8 mouse cellular contexts compared by ENCODE assay signal in the genomic region with DNA sequence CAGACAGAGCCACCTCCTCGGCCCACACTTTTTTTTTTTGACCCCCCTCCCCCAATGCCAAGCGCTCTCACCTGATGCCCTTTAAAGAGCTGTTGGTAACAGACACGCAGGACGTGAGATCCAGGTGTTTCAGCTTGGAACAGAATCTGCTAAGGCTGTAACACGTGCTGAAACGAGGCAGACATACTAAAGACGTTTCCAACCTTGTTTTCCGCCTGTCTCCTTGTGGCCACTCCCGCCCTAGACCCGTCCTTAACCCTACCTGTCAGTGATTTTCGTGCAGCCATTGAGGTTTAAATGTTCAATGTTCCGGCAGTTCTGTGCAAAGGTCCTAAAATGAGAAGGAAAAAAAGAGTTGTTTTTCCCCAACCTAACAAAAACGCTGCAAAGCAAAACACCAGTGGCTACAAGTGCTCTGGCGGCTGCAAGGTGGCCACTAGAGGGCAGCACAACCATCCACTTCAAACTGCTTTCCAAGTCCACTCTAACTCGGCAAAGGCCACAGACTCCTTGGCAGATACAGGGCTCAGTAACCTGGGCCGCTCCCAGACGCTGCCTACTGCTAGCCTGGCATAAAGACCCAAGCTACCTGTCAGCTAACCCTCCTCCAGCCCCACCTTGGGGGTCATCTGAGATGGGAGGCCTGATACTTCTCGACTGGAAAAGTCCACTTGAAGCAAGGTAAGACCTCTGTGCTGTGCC. TPM values are rescaled to one million over a fixed set of nuclear protein-coding genes. Genes with fewer than 3 reads are reported as not detected.
DNase-seq lines count a peak whose midpoint lies in the region; ATAC-seq and TF ChIP-seq lines count a peak whose summit lies in the region.

No protein-coding gene starts in this region.

- dilution Hi-C loops in CH12.LX (cut with MboI; ENCODE audit: extremely low pct_ligation_motif_present, extremely low pct_unique_long_range_greater_than_20kb, low sequenced_read_pairs): no loop called here

- 32% methylated on average over 18 of the region's 18 CpGs for WGBS in forebrain, embryonic 12.5 days
- WGBS in heart, postnatal 0 days: 20% methylated on average over 18 of the region's 18 CpGs
- 21% methylated on average over 18 of the region's 18 CpGs for WGBS in liver, embryonic 16.5 days (ENCODE audit: insufficient replicate concordance)
- WGBS in neural tube, embryonic 14.5 days: 28% methylated on average over 18 of the region's 18 CpGs

- H3K9ac ChIP-seq in CH12.LX (ENCODE audit: insufficient read depth, low read depth): no peak overlapping the region
- no peak overlapping the region for H3K9ac ChIP-seq in forebrain, embryonic 12.5 days
- H3K9ac ChIP-seq in heart, postnatal 0 days (replicated peaks; ENCODE audit: low read depth, low read length): no peak overlapping the region
- H3K9ac ChIP-seq in liver, embryonic 16.5 days (ENCODE audit: low read depth, low read length): no peak overlapping the region
- H3K9ac ChIP-seq in neural tube, embryonic 14.5 days (replicated peaks; ENCODE audit: low read depth, low read length): no peak overlapping the region

- no peak overlapping the region for H3K27ac ChIP-seq in CH12.LX (ENCODE audit: insufficient read depth, low read depth)
- no peak overlapping the region for H3K27ac ChIP-seq in forebrain, embryonic 12.5 days
- no peak overlapping the region for H3K27ac ChIP-seq in heart, postnatal 0 days (ENCODE audit: low read depth)
- H3K27ac ChIP-seq in liver, embryonic 16.5 days (ENCODE audit: low read length): no peak overlapping the region
- H3K27ac ChIP-seq in neural tube, embryonic 14.5 days (ENCODE audit: low read depth, low read length): no peak overlapping the region
- no peak overlapping the region for H3K27ac ChIP-seq in testis, adult 2 months (ENCODE audit: control insufficient read depth, insufficient read depth, low read depth, low read length)

- H3K4me3 ChIP-seq in CH12.LX (replicated peaks in 1 of 3; ENCODE audit: low read depth in 2 of 3, low read length in 2 of 3, poor library complexity in 1 of 3): peak overlapping the region in 2 of 3 experiments; percentile 11 to 37
- no peak overlapping the region for H3K4me3 ChIP-seq in forebrain, embryonic 12.5 days (replicated peaks)
- no peak overlapping the region; the same call in 1 of the 2 replicates for H3K4me3 ChIP-seq in heart, postnatal 0 days (ENCODE audit: low read depth, low read length)
- peak overlapping the region; percentile 33 for H3K4me3 ChIP-seq in liver, embryonic 16.5 days (ENCODE audit: low read depth, low read length)
- H3K4me3 ChIP-seq in neural tube, embryonic 14.5 days (ENCODE audit: low read depth, low read length): no peak overlapping the region
- no peak overlapping the region for H3K4me3 ChIP-seq in testis, adult 2 months (ENCODE audit: control insufficient read depth, low read depth, low read length)

- TF ChIP-seq CTCF in CH12.LX (conservative IDR thresholded peaks at IDR 0.05 in 1 of 2, IDR thresholded peaks at IDR 0.05 in 1 of 2; ENCODE audit: low read depth in 2 of 2, low read length in 2 of 2): peak; percentile 82 to 94
- peak; percentile 81 for TF ChIP-seq CTCF in heart, postnatal 0 days (IDR thresholded peaks at IDR 0.05; ENCODE audit: low read depth)
- peak; percentile 81; the same call in 1 of the 2 replicates for TF ChIP-seq CTCF in testis, adult 2 months (IDR thresholded peaks at IDR 0.05; ENCODE audit: control insufficient read depth, insufficient read depth, insufficient replicate concordance, low read depth, low read length)

- in situ Hi-C loops in CH12.LX (cut with MboI; ENCODE audit: low pct_ligation_motif_present, low pct_unique_long_range_greater_than_20kb, low sequenced_read_pairs): loop anchor here (10.0 kb wide), 2 partner anchors 104 to 394 kb away; no protein-coding TSS in a partner anchor

- H3K79me2 ChIP-seq in CH12.LX (replicated peaks; ENCODE audit: control insufficient read depth, extremely low read depth, insufficient read depth, poor library complexity, severe bottlenecking): no peaks in the 10 kb centered on the region

- H3K36me3 ChIP-seq in CH12.LX (replicated peaks in 1 of 2; ENCODE audit: control insufficient read depth in 1 of 2, insufficient read depth in 1 of 2, low read length in 1 of 2): no peaks in the 10 kb centered on the region
- no peaks in the 10 kb centered on the region; the same call in 1 of the 2 replicates for H3K36me3 ChIP-seq in forebrain, embryonic 12.5 days (replicated peaks)
- H3K36me3 ChIP-seq in heart, postnatal 0 days (replicated peaks; ENCODE audit: control insufficient read depth, insufficient read depth, low read length): no peaks in the 10 kb centered on the region
- no peaks in the 10 kb centered on the region for H3K36me3 ChIP-seq in liver, embryonic 16.5 days (ENCODE audit: control insufficient read depth, insufficient read depth)
- H3K36me3 ChIP-seq in neural tube, embryonic 14.5 days (ENCODE audit: control insufficient read depth, insufficient read depth, low read length): no peaks in the 10 kb centered on the region
- no peaks in the 10 kb centered on the region for H3K36me3 ChIP-seq in testis, adult 2 months (ENCODE audit: control insufficient read depth, insufficient read depth, low read length)

- no peaks in the 10 kb centered on the region for H3K27me3 ChIP-seq in CH12.LX (replicated peaks)
- no peaks in the 10 kb centered on the region for H3K27me3 ChIP-seq in forebrain, embryonic 12.5 days
- H3K27me3 ChIP-seq in heart, postnatal 0 days (ENCODE audit: control insufficient read depth, insufficient read depth, low read length): peaks cover 3% of the 10 kb centered on the region; the same call in 1 of the 2 replicates
- H3K27me3 ChIP-seq in liver, embryonic 16.5 days (ENCODE audit: control insufficient read depth, insufficient read depth, low read depth, low read length): no peaks in the 10 kb centered on the region
- no peaks in the 10 kb centered on the region for H3K27me3 ChIP-seq in neural tube, embryonic 14.5 days (ENCODE audit: control insufficient read depth, insufficient read depth, low read length)
- H3K27me3 ChIP-seq in testis, adult 2 months (ENCODE audit: control insufficient read depth, insufficient read depth, low read length): no peaks in the 10 kb centered on the region

- TF ChIP-seq POLR2A in CH12.LX (IDR thresholded peaks at IDR 0.05; ENCODE audit: low read depth, low read length): no peak
- TF ChIP-seq POLR2A in testis, adult 2 months (IDR thresholded peaks at IDR 0.05; ENCODE audit: control insufficient read depth, low read depth, low read length): no peak

- ATAC-seq in forebrain, embryonic 12.5 days (ENCODE audit: low FRiP score): peak; percentile 72
- peak; percentile 53; the same call in 1 of the 2 replicates for ATAC-seq in heart, postnatal 0 days (ENCODE audit: insufficient read depth, low read depth)
- peak; percentile 72 for ATAC-seq in liver, embryonic 16.5 days (ENCODE audit: low read depth)
- peak; percentile 88 for ATAC-seq in neural tube, embryonic 14.5 days (ENCODE audit: low read depth)

- peak; percentile 79 for DNase-seq in CH12.LX (ENCODE audit: extremely low read depth)
- DNase-seq in c-Kit-positive CD71-positive TER-119-positive erythroid progenitor cells, embryonic 14.5 days (ENCODE audit: low spot score): peak; percentile 84
- peak; percentile 77 for DNase-seq in heart, postnatal 0 days (ENCODE audit: low spot score)
- peak; percentile 90 to 94 for DNase-seq in kidney, postnatal 36 days

- H3K9me3 ChIP-seq in CH12.LX (replicated peaks; ENCODE audit: low read length): no peaks in the 10 kb centered on the region
- no peaks in the 10 kb centered on the region for H3K9me3 ChIP-seq in forebrain, embryonic 12.5 days
- H3K9me3 ChIP-seq in heart, postnatal 0 days (replicated peaks; ENCODE audit: control insufficient read depth, low read length): no peaks in the 10 kb centered on the region
- H3K9me3 ChIP-seq in liver, embryonic 16.5 days (replicated peaks; ENCODE audit: control insufficient read depth, low read length): no peaks in the 10 kb centered on the region
- no peaks in the 10 kb centered on the region for H3K9me3 ChIP-seq in neural tube, embryonic 14.5 days (ENCODE audit: control insufficient read depth, low read length)

- peak overlapping the region; percentile 64; the same call in 1 of the 2 replicates for H3K4me2 ChIP-seq in CH12.LX (ENCODE audit: insufficient read depth, low read depth, poor library complexity, severe bottlenecking)
- H3K4me2 ChIP-seq in forebrain, embryonic 12.5 days: peak overlapping the region; percentile 26
- H3K4me2 ChIP-seq in heart, postnatal 0 days (ENCODE audit: low read depth, low read length): peak overlapping the region; percentile 57
- peak overlapping the region; percentile 61 for H3K4me2 ChIP-seq in liver, embryonic 16.5 days (ENCODE audit: low read depth, low read length)
- peak overlapping the region; percentile 17; the same call in 1 of the 2 replicates for H3K4me2 ChIP-seq in neural tube, embryonic 14.5 days (ENCODE audit: low read depth, low read length)

- no peak for TF ChIP-seq EP300 in CH12.LX (IDR thresholded peaks at IDR 0.05; ENCODE audit: low read length)
- no peak for TF ChIP-seq EP300 in heart, postnatal 0 days (IDR thresholded peaks at IDR 0.05; ENCODE audit: low read depth)

- H3K4me1 ChIP-seq in CH12.LX (ENCODE audit: control insufficient read depth in 1 of 2, insufficient read depth in 2 of 2): peaks cover 2 to 6% of the 10 kb centered on the region in 2 experiments; a peak in 3 of 4 replicates
- H3K4me1 ChIP-seq in forebrain, embryonic 12.5 days: no peaks in the 10 kb centered on the region
- no peaks in the 10 kb centered on the region for H3K4me1 ChIP-seq in heart, postnatal 0 days (ENCODE audit: control insufficient read depth, insufficient read depth)
- H3K4me1 ChIP-seq in liver, embryonic 16.5 days (ENCODE audit: control insufficient read depth, low read depth, low read length): peaks cover 6% of the 10 kb centered on the region; the same call in 1 of the 2 replicates
- no peaks in the 10 kb centered on the region for H3K4me1 ChIP-seq in neural tube, embryonic 14.5 days (ENCODE audit: control insufficient read depth, insufficient read depth, low read length)
- peaks cover 6% of the 10 kb centered on the region for H3K4me1 ChIP-seq in testis, adult 2 months (ENCODE audit: control insufficient read depth, insufficient read depth, low read length)

- peak; percentile 85 for TF ChIP-seq RAD21 in CH12.LX (IDR thresholded peaks at IDR 0.05; ENCODE audit: low read depth, low read length)

RNA-seq across cellular contexts. Expression of gene Fbxl2, which starts 55.3 kb away (rescaled TPM):
- total RNA-seq in CH12.LX (2012; rRNA removed) (0.84 and 1.1 TPM in 2 replicates), CH12.LX (2014; rRNA removed) (0.54 and 0.65 TPM in 2 replicates)
- polyA plus RNA-seq in CH12.LX (2012; ENCODE audit: insufficient read length, low read depth): 0.81 and 1.0 TPM in 2 replicates
- 9.2 and 10.7 TPM in 2 replicates for polyA plus RNA-seq in forebrain, embryonic 12.5 days (2016; fragmentation: Nextera tagmentation; extraction: Ambion mirVana)
- 2.8 and 3.4 TPM in 2 replicates for total RNA-seq in heart, postnatal 0 days (2014; rRNA removed; ENCODE audit: low replicate concordance)
- polyA plus RNA-seq in heart, postnatal 0 days (2015; fragmentation: Nextera tagmentation; extraction: Ambion mirVana): 1.3 and 1.6 TPM in 2 replicates
- 0.41 and 0.61 TPM in 2 replicates for polyA plus RNA-seq in liver, embryonic 16.5 days (2015; fragmentation: Nextera tagmentation; extraction: Ambion mirVana)
- polyA plus RNA-seq in neural tube, embryonic 14.5 days (2014; fragmentation: Nextera tagmentation; extraction: Ambion mirVana): 26.2 and 30.6 TPM in 2 replicates
- polyA plus RNA-seq in testis, adult 2 months (2012; rRNA removed): 2.6 TPM in 2 replicates

RNA-seq across cellular contexts. Expression of gene Ubp1, which starts 60.0 kb away (rescaled TPM):
- total RNA-seq in CH12.LX (2012; rRNA removed) (42.0 and 43.9 TPM in 2 replicates), CH12.LX (2014; rRNA removed) (51.1 and 62.0 TPM in 2 replicates)
- polyA plus RNA-seq in CH12.LX (2012; ENCODE audit: insufficient read length, low read depth): 73.0 and 73.4 TPM in 2 replicates
- polyA plus RNA-seq in forebrain, embryonic 12.5 days (2016; fragmentation: Nextera tagmentation; extraction: Ambion mirVana): 46.7 and 47.6 TPM in 2 replicates
- total RNA-seq in heart, postnatal 0 days (2014; rRNA removed; ENCODE audit: low replicate concordance): 30.8 and 46.9 TPM in 2 replicates
- polyA plus RNA-seq in heart, postnatal 0 days (2015; fragmentation: Nextera tagmentation; extraction: Ambion mirVana): 10.8 and 11.1 TPM in 2 replicates
- 41.9 and 42.0 TPM in 2 replicates for polyA plus RNA-seq in liver, embryonic 16.5 days (2015; fragmentation: Nextera tagmentation; extraction: Ambion mirVana)
- polyA plus RNA-seq in neural tube, embryonic 14.5 days (2014; fragmentation: Nextera tagmentation; extraction: Ambion mirVana): 43.7 and 48.9 TPM in 2 replicates
- polyA plus RNA-seq in testis, adult 2 months (2012; rRNA removed): 58.2 and 59.0 TPM in 2 replicates

Comparison
In these comparisons a context has a peak if more than half of its experiments do, and no peak if none do; other contexts are left out.
1. H3K4me3 ChIP-seq: peak in CH12.LX (2 of 3) and liver, embryonic 16.5 days (single experiment); none in forebrain, embryonic 12.5 days (single experiment), heart, postnatal 0 days (single experiment), neural tube, embryonic 14.5 days (single experiment) and testis, adult 2 months (single experiment).
2. Peak in every context shown above with its lines, with median percentiles within 50 percentile points of each other: DNase-seq, H3K4me2 ChIP-seq, CTCF ChIP-seq and ATAC-seq.